Mouse (Mus musculus): ENCODE measurements at regions not wholly inside any gene's neighbourhood (a gene's known extent, or its start where the extent isn't known, plus 50 kb on each side); places are given as distances from the start of the nearest gene placed in this dataset.

- 79% methylated on average over 2 of the region's 2 CpGs for WGBS
- H3K4me3 ChIP-seq (ENCODE audit: low read depth, low read length): no peak overlapping the region
- peak; percentile 62 for DNase-seq (ENCODE audit: low spot score)
- H3K9me3 ChIP-seq (ENCODE audit: control insufficient read depth, low read length): no peaks in the 10 kb centered on the region
- no peak overlapping the region for H3K27ac ChIP-seq (replicated peaks; ENCODE audit: low read depth, low read length)
- no peak overlapping the region for H3K4me2 ChIP-seq (ENCODE audit: low read depth, low read length)
- H3K9ac ChIP-seq (ENCODE audit: low read depth, low read length): no peak overlapping the region
- peaks cover 23% of the 10 kb centered on the region for H3K4me1 ChIP-seq (ENCODE audit: control insufficient read depth, insufficient read depth, low read length)
- H3K27me3 ChIP-seq (replicated peaks; ENCODE audit: control insufficient read depth, insufficient read depth, low read length): no peaks in the 10 kb centered on the region
- ATAC-seq (ENCODE audit: low read depth): no peak
- no peaks in the 10 kb centered on the region for H3K36me3 ChIP-seq (ENCODE audit: control insufficient read depth, insufficient read depth, low read length)
Measured at GRCm38 (mm10) chr4:54527660-54528059, 417.2 kb upstream of the Zfp462 start.

- Histone ChIP-seq H3K36me3 (ENCODE audit: control insufficient read depth, insufficient read depth, low read length) (no peaks in the 10 kb centered on the region), H3K4me3 (ENCODE audit: low read depth, low read length) (no peak overlapping the region), H3K27ac (replicated peaks; ENCODE audit: low read depth, low read length) (no peak overlapping the region), H3K27me3 (replicated peaks; ENCODE audit: control insufficient read depth, insufficient read depth, low read length) (no peaks in the 10 kb centered on the region), H3K4me2 (ENCODE audit: low read depth, low read length) (no peak overlapping the region), H3K9me3 (ENCODE audit: control insufficient read depth, low read length) (no peaks in the 10 kb centered on the region), H3K4me1 (ENCODE audit: control insufficient read depth, insufficient read depth, low read length) (peaks cover 12% of the 10 kb centered on the region), H3K9ac (ENCODE audit: low read depth, low read length) (no peak overlapping the region)
- 89% methylated on average over 2 of the region's 2 CpGs for WGBS
- DNase-seq (ENCODE audit: low spot score) (no peak), ATAC-seq (ENCODE audit: low read depth) (no peak)
Measured at GRCm38 (mm10) chr4:54531739-54532138, 413.1 kb upstream of the Zfp462 start.

DNA sequence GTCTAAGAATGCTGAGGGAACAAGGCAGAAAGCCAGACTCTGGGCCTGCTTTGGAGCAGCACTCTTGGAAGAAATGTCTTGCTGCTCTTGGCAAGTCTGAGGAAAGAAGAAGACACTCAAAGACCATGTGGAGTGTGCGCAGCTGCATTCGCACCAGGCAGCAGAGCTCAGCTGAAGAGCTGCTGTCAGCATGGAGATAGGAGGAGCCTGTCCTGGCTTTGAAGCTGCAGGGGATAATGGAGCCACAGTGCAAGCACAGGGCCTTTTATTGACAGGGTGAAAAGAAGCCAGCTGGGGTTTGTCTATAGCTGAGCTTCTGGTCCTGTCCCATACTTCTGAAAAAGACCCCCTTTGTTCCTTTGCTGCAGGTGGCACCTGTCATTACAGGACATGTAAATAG, 411.0 kb upstream of the Zfp462 start:
- Histone ChIP-seq H3K4me2 (ENCODE audit: low read depth, low read length) (no peak overlapping the region), H3K36me3 (ENCODE audit: control insufficient read depth, insufficient read depth, low read length) (no peaks in the 10 kb centered on the region), H3K4me1 (ENCODE audit: control insufficient read depth, insufficient read depth, low read length) (peaks cover 7% of the 10 kb centered on the region), H3K4me3 (ENCODE audit: low read depth, low read length) (no peak overlapping the region), H3K9ac (ENCODE audit: low read depth, low read length) (no peak overlapping the region), H3K27me3 (replicated peaks; ENCODE audit: control insufficient read depth, insufficient read depth, low read length) (no peaks in the 10 kb centered on the region), H3K27ac (replicated peaks; ENCODE audit: low read depth, low read length) (no peak overlapping the region), H3K9me3 (ENCODE audit: control insufficient read depth, low read length) (no peaks in the 10 kb centered on the region)
- ATAC-seq (ENCODE audit: low read depth) (peak; percentile 67), DNase-seq (ENCODE audit: low spot score) (peak; percentile 63)
- 25% methylated on average over 2 of the region's 2 CpGs for WGBS

GRCm38 (mm10) chr4:54552864-54553618, 391.8 kb upstream of the Zfp462 start:
- H3K4me1 ChIP-seq (ENCODE audit: control insufficient read depth, insufficient read depth, low read length): no peaks in the 10 kb centered on the region
- WGBS: 81% methylated on average over 7 of the region's 7 CpGs
- no peak overlapping the region for H3K9ac ChIP-seq (ENCODE audit: low read depth, low read length)
- no peak overlapping the region for H3K27ac ChIP-seq (replicated peaks; ENCODE audit: low read depth, low read length)
- H3K9me3 ChIP-seq (ENCODE audit: control insufficient read depth, low read length): no peaks in the 10 kb centered on the region
- DNase-seq (ENCODE audit: low spot score) (peak; percentile 19), ATAC-seq (ENCODE audit: low read depth) (no peak)
- no peak overlapping the region for H3K4me3 ChIP-seq (ENCODE audit: low read depth, low read length)
- H3K36me3 ChIP-seq (ENCODE audit: control insufficient read depth, insufficient read depth, low read length): no peaks in the 10 kb centered on the region
- no peaks in the 10 kb centered on the region for H3K27me3 ChIP-seq (replicated peaks; ENCODE audit: control insufficient read depth, insufficient read depth, low read length)
- H3K4me2 ChIP-seq (ENCODE audit: low read depth, low read length): no peak overlapping the region

DNA sequence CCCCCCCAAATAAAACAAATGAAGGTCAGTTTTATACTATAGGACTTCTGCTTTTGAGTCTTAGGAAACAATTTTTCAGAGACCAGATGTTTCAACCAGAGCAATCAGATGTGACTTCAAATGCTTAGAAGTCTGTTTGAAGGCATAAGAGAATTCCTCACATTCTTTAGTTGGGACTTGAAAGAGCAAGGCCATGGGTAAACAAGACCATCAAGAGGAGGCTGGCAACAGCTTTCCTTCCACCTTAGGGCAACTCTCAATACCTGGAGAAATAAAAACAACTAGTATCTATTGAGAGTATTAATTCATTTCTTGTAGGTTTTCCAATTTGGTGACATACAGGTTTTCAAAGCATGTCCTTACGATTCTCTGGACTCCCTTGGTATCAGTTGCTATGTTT, 381.8 kb upstream of the Zfp462 start:
- WGBS: 81% methylated on average over 1 of the region's 1 CpGs
- no peak overlapping the region for H3K27ac ChIP-seq (replicated peaks; ENCODE audit: low read depth, low read length)
- H3K27me3 ChIP-seq (replicated peaks; ENCODE audit: control insufficient read depth, insufficient read depth, low read length): no peaks in the 10 kb centered on the region
- no peaks in the 10 kb centered on the region for H3K9me3 ChIP-seq (ENCODE audit: control insufficient read depth, low read length)
- H3K36me3 ChIP-seq (ENCODE audit: control insufficient read depth, insufficient read depth, low read length): no peaks in the 10 kb centered on the region
- ATAC-seq (ENCODE audit: low read depth): no peak
- H3K9ac ChIP-seq (ENCODE audit: low read depth, low read length): no peak overlapping the region
- no peak for DNase-seq (ENCODE audit: low spot score)
- no peaks in the 10 kb centered on the region for H3K4me1 ChIP-seq (ENCODE audit: control insufficient read depth, insufficient read depth, low read length)
- H3K4me3 ChIP-seq (ENCODE audit: low read depth, low read length): no peak overlapping the region
- no peak overlapping the region for H3K4me2 ChIP-seq (ENCODE audit: low read depth, low read length)

DNA sequence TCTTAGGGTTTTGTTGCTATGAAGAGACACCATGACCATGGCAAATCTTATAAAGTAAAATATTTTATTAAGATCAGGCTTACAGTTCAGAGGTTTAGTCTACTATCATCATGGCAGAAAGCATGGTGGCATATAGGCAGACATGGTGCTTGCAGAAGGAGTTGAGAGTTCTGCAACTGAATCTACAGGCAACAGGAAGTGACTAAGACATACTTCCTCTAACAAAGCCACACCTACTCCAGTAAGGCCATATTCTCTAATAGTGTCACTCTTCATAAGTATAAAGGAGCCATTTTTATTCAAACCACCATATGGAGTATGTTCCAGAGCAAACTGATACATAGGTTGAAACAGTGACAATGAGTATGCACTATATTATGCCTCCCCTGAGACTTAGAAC, 371.7 kb upstream of the Zfp462 start:
- no peaks in the 10 kb centered on the region for H3K27me3 ChIP-seq (replicated peaks; ENCODE audit: control insufficient read depth, insufficient read depth, low read length)
- DNase-seq (ENCODE audit: low spot score): no peak
- H3K9ac ChIP-seq (ENCODE audit: low read depth, low read length): no peak overlapping the region
- H3K9me3 ChIP-seq (ENCODE audit: control insufficient read depth, low read length): no peaks in the 10 kb centered on the region
- H3K27ac ChIP-seq (replicated peaks; ENCODE audit: low read depth, low read length): no peak overlapping the region
- no peaks in the 10 kb centered on the region for H3K36me3 ChIP-seq (ENCODE audit: control insufficient read depth, insufficient read depth, low read length)
- no peaks in the 10 kb centered on the region for H3K4me1 ChIP-seq (ENCODE audit: control insufficient read depth, insufficient read depth, low read length)
- no peak for ATAC-seq (ENCODE audit: low read depth)
- no peak overlapping the region for H3K4me3 ChIP-seq (ENCODE audit: low read depth, low read length)
- no peak overlapping the region for H3K4me2 ChIP-seq (ENCODE audit: low read depth, low read length)

- H3K9ac ChIP-seq (ENCODE audit: low read depth, low read length): no peak overlapping the region
- H3K4me1 ChIP-seq (ENCODE audit: control insufficient read depth, insufficient read depth, low read length): no peaks in the 10 kb centered on the region
- DNase-seq (ENCODE audit: low spot score): no peak
- H3K27me3 ChIP-seq (replicated peaks; ENCODE audit: control insufficient read depth, insufficient read depth, low read length): no peaks in the 10 kb centered on the region
- ATAC-seq (ENCODE audit: low read depth): no peak
- H3K4me2 ChIP-seq (ENCODE audit: low read depth, low read length): no peak overlapping the region
- WGBS: 75% methylated on average over 6 of the region's 6 CpGs
- no peaks in the 10 kb centered on the region for H3K36me3 ChIP-seq (ENCODE audit: control insufficient read depth, insufficient read depth, low read length)
- no peaks in the 10 kb centered on the region for H3K9me3 ChIP-seq (ENCODE audit: control insufficient read depth, low read length)
- H3K27ac ChIP-seq (replicated peaks; ENCODE audit: low read depth, low read length): no peak overlapping the region
- H3K4me3 ChIP-seq (ENCODE audit: low read depth, low read length): no peak overlapping the region
Measured at GRCm38 (mm10) chr4:54587197-54587596, 357.7 kb upstream of the Zfp462 start.

DNA sequence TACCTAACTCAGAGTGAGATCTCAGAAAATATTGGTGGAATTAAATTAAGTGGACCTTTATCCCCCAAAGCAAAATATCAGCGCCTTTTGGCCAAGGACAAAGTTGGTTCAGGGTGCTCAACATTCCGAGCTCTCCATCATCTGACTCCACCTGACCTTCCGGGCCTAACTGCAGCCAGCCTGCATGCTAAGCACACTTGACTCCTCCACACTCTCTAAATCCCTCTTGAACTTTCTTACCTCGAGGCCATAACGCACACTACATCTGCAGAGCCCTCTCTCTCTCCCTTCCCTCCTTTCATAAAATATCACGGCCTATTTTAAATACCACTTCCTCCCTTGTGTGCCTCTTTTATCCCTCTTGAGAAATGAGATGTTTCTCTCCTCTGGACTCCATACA, 356.1 kb upstream of the Zfp462 start:
- 65% methylated on average over 6 of the region's 6 CpGs for WGBS
- Histone ChIP-seq H3K27ac (replicated peaks; ENCODE audit: low read depth, low read length) (no peak overlapping the region), H3K4me1 (ENCODE audit: control insufficient read depth, insufficient read depth, low read length) (no peaks in the 10 kb centered on the region), H3K4me3 (ENCODE audit: low read depth, low read length) (no peak overlapping the region), H3K9ac (ENCODE audit: low read depth, low read length) (no peak overlapping the region), H3K4me2 (ENCODE audit: low read depth, low read length) (no peak overlapping the region), H3K36me3 (ENCODE audit: control insufficient read depth, insufficient read depth, low read length) (no peaks in the 10 kb centered on the region), H3K9me3 (ENCODE audit: control insufficient read depth, low read length) (no peaks in the 10 kb centered on the region), H3K27me3 (replicated peaks; ENCODE audit: control insufficient read depth, insufficient read depth, low read length) (no peaks in the 10 kb centered on the region)
- no peak for ATAC-seq (ENCODE audit: low read depth)
- DNase-seq (ENCODE audit: low spot score): no peak
